Mouse (Mus musculus) mouse embryonic stem cell (cell line): Measurements from ENCODE around the gene Fam189b.

Experiments
- in situ Hi-C, 2 experiments: fragments of 300-500 bp; cut with MboI; formaldehyde crosslinking; loops; 1 replicate in 1 of 2; 3 replicates in 1 of 2; pipeline ENCODE4 v1.14.3; 2019 to 2020; ENCODE audit warnings: low sequenced_read_pairs in 2 of 2, low pct_unique_long_range_greater_than_20kb in 1 of 2, mixed read lengths in 1 of 2; ENCODE audit not compliant: unreplicated experiment in 1 of 2

The Fam189b gene

GRCm38 (mm10) chr3:89164506-89165267 is 18.3 kb upstream of the Fam189b start, which contains the start of gene Clk2:
Clk2 (plus strand) TSS chr3:89164795.
- in situ Hi-C loops = no loop called here

- in situ Hi-C loops = no loop called here
Measured at GRCm38 (mm10) chr3:89165268-89165870, 17.6 kb upstream of the Fam189b start.

- in situ Hi-C loops = no loop called here
Measured at GRCm38 (mm10) chr3:89166945-89167344, 16.0 kb upstream of the Fam189b start.

GRCm38 (mm10) chr3:89174844-89175243 is 8.1 kb upstream of the Fam189b start:
- in situ Hi-C loops = no loop called here

GRCm38 (mm10) chr3:89175544-89175943 is 7.4 kb upstream of the Fam189b start:
- in situ Hi-C loops = no loop called here

- in situ Hi-C loops = no loop called here
Measured at GRCm38 (mm10) chr3:89176421-89176820, 6.5 kb upstream of the Fam189b start.

GRCm38 (mm10) chr3:89177242-89178106 is 5.5 kb upstream of the Fam189b start, which contains the start of gene Scamp3:
Scamp3 (plus strand) TSS chr3:89177473.
- in situ Hi-C loops = no loop called here

- in situ Hi-C loops = no loop called here
Measured at GRCm38 (mm10) chr3:89178107-89178385, 4.9 kb upstream of the Fam189b start.

- in situ Hi-C loops = no loop called here
Measured at GRCm38 (mm10) chr3:89179056-89179455, 3.9 kb upstream of the Fam189b start.

- in situ Hi-C loops = no loop called here
Measured at GRCm38 (mm10) chr3:89181749-89182500, 1.0 kb upstream of the Fam189b start.

GRCm38 (mm10) chr3:89182531-89183057 is 349 bp upstream of the Fam189b start:
- in situ Hi-C loops = no loop called here

- in situ Hi-C loops = no loop called here
Measured at GRCm38 (mm10) chr3:89183959-89184315, 994 bp downstream of the Fam189b start.

- in situ Hi-C loops = no loop called here
Measured at GRCm38 (mm10) chr3:89187197-89187596, 4.3 kb downstream of the Fam189b start.

GRCm38 (mm10) chr3:89187690-89188477 is 4.9 kb downstream of the Fam189b start:
- in situ Hi-C loops = no loop called here

- in situ Hi-C loops = no loop called here
Measured at GRCm38 (mm10) chr3:89188478-89188875, 5.5 kb downstream of the Fam189b start.

GRCm38 (mm10) chr3:89190436-89190835 is 7.5 kb downstream of the Fam189b start:
- in situ Hi-C loops = no loop called here

GRCm38 (mm10) chr3:89193351-89193750 is 10.4 kb downstream of the Fam189b start:
- in situ Hi-C loops = no loop called here

- in situ Hi-C loops = no loop called here
Measured at GRCm38 (mm10) chr3:89193853-89194252, 10.9 kb downstream of the Fam189b start.
